Mouse (Mus musculus) midbrain, embryonic 12.5 days (tissue): ENCODE data around the gene Col6a1. TPM values are rescaled to one million over a fixed set of nuclear protein-coding genes. Genes with fewer than 3 reads are reported as not detected.
A peak's percentile ranks its signal among the peaks of the same experiment; 100 is the strongest.
"Not testable (repeated sequence)": the region's sequence is repeated elsewhere in the genome, so short reads cannot be mapped to it uniquely, and the experiment has no call there.

ENCODE experiments used
- ATAC-seq: fragments of 200-750 bp; cut with Nextera tagmentation; 2 replicates; pipeline ENCODE4 v1.8.0; 2017; ENCODE audit warnings: low read depth, moderate TSS enrichment, moderate library complexity; ENCODE audit not compliant: low FRiP score
- H3K27ac ChIP-seq: fragments of 300-500 bp; sonication (generic); replicated peaks from 2 replicates; pipeline ENCODE4 v1.5.1; 2016; ENCODE audit warnings: mild to moderate bottlenecking
- H3K27me3 ChIP-seq: fragments of 300-500 bp; sonication (generic); 2 replicates; pipeline ENCODE4 v1.6.1; 2016; ENCODE audit warnings: mild to moderate bottlenecking
- H3K36me3 ChIP-seq: fragments of 300-500 bp; sonication (generic); 2 replicates; pipeline ENCODE4 v1.6.1; 2016
- H3K4me1 ChIP-seq: fragments of 300-500 bp; sonication (generic); 2 replicates; pipeline ENCODE4 v1.6.1; 2016
- H3K4me2 ChIP-seq: fragments of 300-500 bp; sonication (generic); replicated peaks from 2 replicates; pipeline ENCODE4 v1.6.1; 2016; ENCODE audit warnings: mild to moderate bottlenecking, moderate library complexity
- H3K4me3 ChIP-seq: fragments of 300-500 bp; sonication (generic); 2 replicates; pipeline ENCODE4 v1.5.1; 2016; ENCODE audit warnings: mild to moderate bottlenecking
- H3K9ac ChIP-seq: fragments of 300-500 bp; sonication (generic); replicated peaks from 2 replicates; pipeline ENCODE4 v1.6.1; 2016; ENCODE audit warnings: mild to moderate bottlenecking, moderate library complexity
- H3K9me3 ChIP-seq: fragments of 300-500 bp; sonication (generic); 2 replicates; pipeline ENCODE4 v1.6.1; 2016; ENCODE audit warnings: mild to moderate bottlenecking
- WGBS: fragments of 180-500 bp; shearing (Covaris S2); methylation state at CpG from one replicate; pipeline ENCODE4 v1.1.7; 2016; 5-methylcytosine and 5-hydroxymethylcytosine counted together
- polyA plus RNA-seq: library from polyadenylated mRNA; unstranded; fragments of >200 nt; fragmentation: Nextera tagmentation; extraction: Ambion mirVana; gene quantifications from 2 replicates; pipeline ENCODE4 v1.2.1, GENCODE M21; 2016

The Col6a1 gene
- 25.8 and 33.3 TPM in 2 replicates for polyA plus RNA-seq

- Histone ChIP-seq H3K27ac (no peak within 1 kb of the TSS), H3K4me1 (no peaks in the 10 kb centered on the region), H3K4me3 (no peak within 1 kb of the TSS), H3K36me3 (no peaks in the 10 kb centered on the region), H3K27me3 (no peaks in the 10 kb centered on the region), H3K9me3 (no peaks in the 10 kb centered on the region), H3K4me2 (no peak within 1 kb of the TSS), H3K9ac (no peak within 1 kb of the TSS)
- ATAC-seq = no peak
- WGBS = 37% methylated on average over 9 of the region's 9 CpGs
Measured at GRCm38 (mm10) chr10:76725682-76726285, at the start of gene Col6a1. TSS of gene Col6a1 (minus strand) at chr10:76726168.

- no peak for ATAC-seq
- Histone ChIP-seq H3K9me3 (no peaks in the 10 kb centered on the region), H3K4me2 (no peak overlapping the region), H3K27me3 (no peaks in the 10 kb centered on the region), H3K4me3 (no peak overlapping the region), H3K9ac (no peak overlapping the region), H3K27ac (no peak overlapping the region), H3K36me3 (peaks cover 18% of the 10 kb centered on the region), H3K4me1 (no peaks in the 10 kb centered on the region)
- 99% methylated on average over 3 of the region's 3 CpGs for WGBS
Measured at GRCm38 (mm10) chr10:76771624-76772023, 45.7 kb upstream of the Col6a1 start.

DNA sequence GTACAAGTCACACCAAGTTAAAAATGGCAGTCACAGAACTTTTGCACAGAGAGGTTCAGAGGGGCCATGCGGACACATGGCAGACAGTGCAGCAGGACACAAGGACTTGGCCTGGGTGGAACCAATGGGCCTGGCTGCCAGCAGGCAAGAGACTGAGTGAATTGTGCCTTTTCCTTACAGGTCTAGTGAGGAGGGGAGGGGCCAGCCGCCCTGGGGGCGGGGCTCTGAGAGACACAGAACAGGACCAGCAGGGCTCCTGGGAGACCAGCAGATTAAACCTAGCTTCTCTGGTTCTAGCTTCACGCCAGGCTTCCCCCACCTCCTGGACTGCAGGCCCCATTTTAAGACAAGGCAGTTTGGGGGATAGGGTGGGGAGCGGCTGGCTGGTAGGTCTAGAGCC is 45.1 kb upstream of the Col6a1 start:
- H3K9ac ChIP-seq = no peak overlapping the region
- peaks cover 20% of the 10 kb centered on the region for H3K36me3 ChIP-seq
- no peaks in the 10 kb centered on the region for H3K27me3 ChIP-seq
- no peak overlapping the region for H3K4me3 ChIP-seq
- ATAC-seq = no peak
- H3K27ac ChIP-seq = no peak overlapping the region
- H3K4me1 ChIP-seq = no peaks in the 10 kb centered on the region
- H3K4me2 ChIP-seq = no peak overlapping the region
- no peaks in the 10 kb centered on the region for H3K9me3 ChIP-seq
- WGBS = 52% methylated on average over 5 of the region's 5 CpGs

- H3K36me3 ChIP-seq = peaks cover 20% of the 10 kb centered on the region
- no peak overlapping the region for H3K4me2 ChIP-seq
- H3K4me1 ChIP-seq = no peaks in the 10 kb centered on the region
- H3K9ac ChIP-seq = no peak overlapping the region
- H3K27me3 ChIP-seq = no peaks in the 10 kb centered on the region
- no peaks in the 10 kb centered on the region for H3K9me3 ChIP-seq
- ATAC-seq = no peak
- 92% methylated on average over 6 of the region's 6 CpGs for WGBS
- H3K27ac ChIP-seq = no peak overlapping the region
- H3K4me3 ChIP-seq = no peak overlapping the region
Measured at GRCm38 (mm10) chr10:76769581-76769980, 43.6 kb upstream of the Col6a1 start.

DNA sequence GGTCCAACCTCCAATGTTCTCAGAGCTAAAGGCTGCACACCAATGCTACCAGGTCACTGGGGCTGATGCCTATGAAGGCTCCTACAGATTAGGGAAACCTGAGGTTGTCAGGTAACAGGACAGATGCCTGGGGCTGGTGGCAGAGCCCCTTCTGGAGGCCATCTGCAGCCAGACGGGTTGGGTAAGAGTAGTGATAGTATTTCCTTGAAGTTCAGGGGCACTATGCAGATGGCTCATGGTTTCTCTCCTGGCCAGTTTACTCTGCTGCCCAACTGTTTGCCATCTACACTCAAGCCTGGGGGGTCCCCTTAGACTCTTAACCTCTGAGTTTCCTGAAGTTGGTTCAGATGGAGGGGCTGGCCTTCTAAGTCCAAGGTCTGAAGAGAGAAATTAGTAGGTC is 40.2 kb upstream of the Col6a1 start:
- no peaks in the 10 kb centered on the region for H3K9me3 ChIP-seq
- no peak overlapping the region for H3K4me3 ChIP-seq
- no peaks in the 10 kb centered on the region for H3K4me1 ChIP-seq
- no peak overlapping the region for H3K4me2 ChIP-seq
- no peak overlapping the region for H3K27ac ChIP-seq
- ATAC-seq = no peak
- H3K9ac ChIP-seq = no peak overlapping the region
- H3K36me3 ChIP-seq = peaks cover 22% of the 10 kb centered on the region
- 90% methylated on average over 1 of the region's 1 CpGs for WGBS
- no peaks in the 10 kb centered on the region for H3K27me3 ChIP-seq

- H3K9ac ChIP-seq = no peak overlapping the region
- H3K9me3 ChIP-seq = no peaks in the 10 kb centered on the region
- no peaks in the 10 kb centered on the region for H3K27me3 ChIP-seq
- 95% methylated on average over 4 of the region's 4 CpGs for WGBS
- no peak overlapping the region for H3K27ac ChIP-seq
- ATAC-seq = no peak
- H3K4me3 ChIP-seq = no peak overlapping the region
- H3K4me2 ChIP-seq = no peak overlapping the region
- no peaks in the 10 kb centered on the region for H3K4me1 ChIP-seq
- peaks cover 22% of the 10 kb centered on the region for H3K36me3 ChIP-seq
Measured at GRCm38 (mm10) chr10:76764927-76765326, 39.0 kb upstream of the Col6a1 start.

DNA sequence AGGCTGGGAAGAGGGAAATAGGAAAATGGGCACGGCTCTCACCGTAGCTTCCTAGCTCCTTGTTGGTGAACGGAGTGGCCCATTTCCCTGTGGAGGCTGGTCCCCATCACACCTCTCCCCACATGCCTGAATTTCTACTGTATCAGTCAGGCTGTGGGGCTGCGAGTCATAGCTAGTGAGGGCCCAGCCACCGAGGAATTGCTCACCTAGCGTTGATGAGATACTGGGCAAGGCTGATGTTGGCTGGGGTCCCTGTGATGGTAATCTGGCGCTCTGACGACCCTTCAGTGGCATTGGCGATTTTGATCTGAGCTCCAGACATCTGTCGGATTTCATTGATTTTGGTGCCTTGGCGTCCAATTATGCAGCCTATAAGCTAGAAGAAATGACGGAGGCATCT is 37.0 kb upstream of the Col6a1 start:
- Histone ChIP-seq H3K4me3 (no peak overlapping the region), H3K27ac (no peak overlapping the region), H3K9me3 (no peaks in the 10 kb centered on the region), H3K36me3 (peaks cover 22% of the 10 kb centered on the region), H3K4me1 (no peaks in the 10 kb centered on the region), H3K9ac (no peak overlapping the region), H3K27me3 (no peaks in the 10 kb centered on the region), H3K4me2 (no peak overlapping the region)
- 92% methylated on average over 12 of the region's 12 CpGs for WGBS
- ATAC-seq = no peak

DNA sequence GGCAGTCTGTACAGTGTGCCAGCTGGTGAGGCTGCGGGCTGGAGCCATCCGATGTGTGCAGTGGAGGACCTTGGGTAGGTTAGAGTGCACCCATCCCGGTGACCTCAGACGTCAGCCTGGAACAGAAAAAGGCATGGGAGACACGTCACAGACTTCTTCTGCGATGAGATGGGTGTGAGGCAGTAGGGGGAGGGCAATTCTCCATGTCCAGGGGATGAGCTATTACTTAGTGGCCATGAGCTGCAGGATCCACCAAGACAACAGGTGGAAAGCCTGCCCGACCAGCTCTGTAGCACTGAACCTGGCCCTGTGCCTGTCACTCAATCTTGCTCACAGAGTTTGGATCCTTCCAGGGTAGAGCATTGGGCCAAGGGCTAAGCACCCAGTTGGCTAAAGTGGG is 36.4 kb upstream of the Col6a1 start:
- Histone ChIP-seq H3K9me3 (no peaks in the 10 kb centered on the region), H3K27me3 (no peaks in the 10 kb centered on the region), H3K36me3 (peaks cover 17% of the 10 kb centered on the region), H3K4me2 (no peak overlapping the region), H3K4me3 (no peak overlapping the region), H3K9ac (no peak overlapping the region), H3K4me1 (no peaks in the 10 kb centered on the region), H3K27ac (no peak overlapping the region)
- WGBS = 89% methylated on average over 7 of the region's 7 CpGs
- no peak for ATAC-seq

DNA sequence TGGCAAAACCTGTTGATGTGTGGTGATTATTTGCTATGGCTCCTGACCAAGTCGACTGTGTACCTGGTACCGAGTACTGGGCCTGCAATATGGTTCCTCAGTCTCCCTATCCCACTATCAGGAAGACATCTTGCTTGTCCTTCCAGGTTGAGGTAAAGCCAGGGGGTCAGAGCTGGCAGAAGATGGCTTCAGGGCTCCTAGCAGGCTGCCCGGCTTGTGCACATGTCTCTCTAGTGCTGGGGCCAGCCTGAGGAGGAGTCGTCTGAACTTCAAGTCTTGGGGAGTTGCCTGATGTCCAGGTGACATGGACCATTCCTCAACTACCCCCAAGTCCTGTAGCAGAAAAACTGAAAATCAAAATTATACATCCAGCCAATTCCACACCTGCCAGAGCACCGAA is 33.9 kb upstream of the Col6a1 start:
- Histone ChIP-seq H3K4me1 (no peaks in the 10 kb centered on the region), H3K27me3 (no peaks in the 10 kb centered on the region), H3K36me3 (0 out of 2 replicates have a peak, but pooled peaks cover 8% of the 10 kb centered on the region), H3K9me3 (no peaks in the 10 kb centered on the region), H3K4me3 (no peak overlapping the region), H3K4me2 (no peak overlapping the region), H3K9ac (no peak overlapping the region), H3K27ac (no peak overlapping the region)
- ATAC-seq = no peak
- 92% methylated on average over 5 of the region's 5 CpGs for WGBS

DNA sequence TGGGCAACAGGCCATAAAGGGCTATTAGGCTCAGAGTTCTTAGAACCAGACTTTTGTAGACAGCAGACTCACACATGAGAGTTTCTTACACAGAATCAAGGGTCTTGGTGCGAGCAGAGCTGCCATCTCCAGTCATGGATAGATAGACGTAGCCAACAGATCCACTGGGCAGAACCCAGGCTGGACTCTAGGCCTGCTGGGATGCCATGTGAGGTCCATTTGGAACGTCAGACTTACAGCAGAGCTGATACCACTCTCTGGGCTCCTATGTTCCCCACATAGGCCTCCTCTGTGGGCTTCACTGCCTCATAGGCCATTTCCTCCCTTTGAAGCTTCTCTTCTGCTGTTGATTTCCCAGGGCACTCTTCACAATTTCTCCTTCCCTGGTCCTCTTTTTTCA is 27.7 kb upstream of the Col6a1 start:
- 85% methylated on average over 3 of the region's 3 CpGs for WGBS
- ATAC-seq = no peak
- H3K27me3 ChIP-seq = no peaks in the 10 kb centered on the region
- H3K9ac ChIP-seq = no peak overlapping the region
- H3K9me3 ChIP-seq = peaks cover 4% of the 10 kb centered on the region; the same call in 1 of the 2 replicates
- H3K4me2 ChIP-seq = no peak overlapping the region
- H3K27ac ChIP-seq = no peak overlapping the region
- no peaks in the 10 kb centered on the region for H3K4me1 ChIP-seq
- no peak overlapping the region for H3K4me3 ChIP-seq
- H3K36me3 ChIP-seq = no peaks in the 10 kb centered on the region

- WGBS = 76% methylated on average over 11 of the region's 11 CpGs
- H3K27me3 ChIP-seq, H3K4me1 ChIP-seq, H3K27ac ChIP-seq, H3K9ac ChIP-seq, H3K4me2 ChIP-seq, H3K36me3 ChIP-seq, ATAC-seq, H3K4me3 ChIP-seq: not testable (repeated sequence)
- peaks cover 11% of the 10 kb centered on the region for H3K9me3 ChIP-seq
Measured at GRCm38 (mm10) chr10:76744267-76744666, 18.3 kb upstream of the Col6a1 start.

- no peak overlapping the region for H3K27ac ChIP-seq
- H3K4me1 ChIP-seq = peaks cover 11% of the 10 kb centered on the region; the same call in 1 of the 2 replicates
- H3K4me3 ChIP-seq = no peak overlapping the region
- ATAC-seq = no peak
- H3K27me3 ChIP-seq = no peaks in the 10 kb centered on the region
- no peak overlapping the region for H3K4me2 ChIP-seq
- H3K9me3 ChIP-seq = no peaks in the 10 kb centered on the region
- no peak overlapping the region for H3K9ac ChIP-seq
- no peaks in the 10 kb centered on the region for H3K36me3 ChIP-seq
- WGBS = 73% methylated on average over 8 of the region's 8 CpGs
Measured at GRCm38 (mm10) chr10:76736764-76737163, 10.8 kb upstream of the Col6a1 start.

GRCm38 (mm10) chr10:76734979-76735378 is 9.0 kb upstream of the Col6a1 start:
- Histone ChIP-seq H3K4me3 (no peak overlapping the region), H3K9me3 (no peaks in the 10 kb centered on the region), H3K9ac (no peak overlapping the region), H3K4me1 (peaks cover 11% of the 10 kb centered on the region; the same call in 1 of the 2 replicates), H3K27me3 (no peaks in the 10 kb centered on the region), H3K4me2 (no peak overlapping the region), H3K36me3 (no peaks in the 10 kb centered on the region), H3K27ac (no peak overlapping the region)
- peak; percentile 73 for ATAC-seq
- WGBS = 3% methylated on average over 4 of the region's 4 CpGs
